Mouse (Mus musculus): ENCODE results near the gene Nup62.

GRCm38 (mm10) chr7:44810819-44811557 lies 4.9 kb upstream of the Nup62 start:
- TF ChIP-seq EP300 (optimal IDR thresholded peaks at IDR 0.05): no peak
- TF ChIP-seq CTCF (IDR thresholded peaks at IDR 0.05; ENCODE audit: low read depth): no peak
